Mouse (Mus musculus): ENCODE results near the gene Snrnp35. TPM values are rescaled to one million over a fixed set of nuclear protein-coding genes. Genes with fewer than 3 reads are reported as not detected.

Snrnp35 gene
- polyA plus RNA-seq, 1 experiment: 3.2 TPM

DNA sequence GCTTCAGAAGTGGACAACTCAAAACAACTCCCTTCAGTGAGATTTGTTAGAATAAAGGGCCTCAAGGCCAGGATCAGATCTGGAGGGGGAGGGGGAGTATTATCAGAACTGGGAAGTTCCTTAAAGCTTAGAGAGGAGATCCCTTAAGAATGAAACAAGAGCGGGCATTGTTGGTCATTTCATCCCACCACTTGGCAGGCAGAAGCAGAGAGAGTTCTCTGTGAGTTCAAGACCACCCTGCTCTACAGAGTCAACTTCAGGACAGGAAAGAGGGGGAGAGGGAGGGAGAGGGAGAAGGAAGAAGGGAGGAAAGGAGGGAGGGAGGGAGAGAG, 4.1 kb upstream of the Snrnp35 start:
- H3K4me1 ChIP-seq (ENCODE audit: control insufficient read depth): peaks cover 47% of the 10 kb centered on the region

DNA sequence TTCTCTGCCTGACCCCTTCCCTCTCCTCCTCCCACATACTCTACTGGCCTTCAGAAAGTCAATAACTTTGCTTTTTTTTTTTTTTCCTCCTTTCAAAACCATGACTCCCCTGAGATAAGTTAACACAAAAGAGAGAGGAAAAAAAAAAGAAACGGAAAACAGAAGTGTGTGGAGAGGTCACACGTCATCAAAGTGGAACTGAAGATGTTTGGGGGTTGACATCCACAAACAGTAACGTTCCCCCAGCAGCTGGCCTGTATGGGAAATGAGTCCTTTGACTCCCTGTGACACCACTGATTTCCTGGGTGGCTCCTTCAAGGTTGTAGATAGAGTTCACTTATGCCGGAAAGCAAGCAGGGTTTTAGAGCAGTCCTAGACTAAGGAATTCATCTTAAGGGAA, 2.8 kb upstream of the Snrnp35 start:
- peaks cover 55% of the 10 kb centered on the region for H3K4me1 ChIP-seq (ENCODE audit: control insufficient read depth)
- peaks cover 8% of the 10 kb centered on the region for H3K36me3 ChIP-seq (ENCODE audit: control insufficient read depth)
- TF ChIP-seq GATA1 (IDR thresholded peaks at IDR 0.05; ENCODE audit: low read length) (no peak), TAL1 (IDR thresholded peaks at IDR 0.05; ENCODE audit: low read length) (no peak)
- no peaks in the 10 kb centered on the region for H3K9me3 ChIP-seq (ENCODE audit: control insufficient read depth, low read length)
- no peak overlapping the region for H3K4me3 ChIP-seq (replicated peaks)
- no peaks in the 10 kb centered on the region for H3K27me3 ChIP-seq (ENCODE audit: control insufficient read depth)

More for the DNA sequence above, 4.1 kb upstream of the Snrnp35 start:
- TF ChIP-seq GATA1 (IDR thresholded peaks at IDR 0.05; ENCODE audit: low read length) (no peak), TAL1 (IDR thresholded peaks at IDR 0.05; ENCODE audit: low read length) (no peak)
- H3K36me3 ChIP-seq (ENCODE audit: control insufficient read depth): no peaks in the 10 kb centered on the region
- peak overlapping the region; percentile 80 for H3K4me3 ChIP-seq (replicated peaks)
- H3K9me3 ChIP-seq (ENCODE audit: control insufficient read depth, low read length): no peaks in the 10 kb centered on the region
- H3K27me3 ChIP-seq (ENCODE audit: control insufficient read depth): no peaks in the 10 kb centered on the region

DNA sequence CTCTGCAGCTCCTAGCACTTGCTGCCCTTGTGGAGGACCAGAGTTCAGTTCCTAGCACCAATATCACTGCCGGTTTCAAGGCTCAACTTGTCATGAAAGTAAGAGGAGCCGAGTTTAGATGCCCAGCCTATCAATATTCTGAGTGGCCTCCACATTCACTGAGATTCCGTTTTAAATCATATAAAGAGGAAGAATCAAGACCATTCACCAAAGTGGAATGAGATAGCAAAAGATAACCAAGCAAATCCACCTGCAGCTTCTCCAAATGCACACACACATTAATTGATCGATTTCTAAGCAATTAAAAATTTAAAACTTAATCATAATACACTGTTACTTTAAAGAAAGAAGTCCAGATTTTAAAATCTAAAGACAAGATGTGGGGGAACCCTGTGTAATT, 1.2 kb upstream of the Snrnp35 start:
- Histone ChIP-seq H3K27me3 (ENCODE audit: control insufficient read depth) (no peaks in the 10 kb centered on the region), H3K4me1 (ENCODE audit: control insufficient read depth) (peaks cover 46% of the 10 kb centered on the region), H3K36me3 (ENCODE audit: control insufficient read depth) (peaks cover 18% of the 10 kb centered on the region), H3K4me3 (replicated peaks) (no peak overlapping the region), H3K9me3 (ENCODE audit: control insufficient read depth, low read length) (no peaks in the 10 kb centered on the region)
- no peak for TF ChIP-seq TAL1 (IDR thresholded peaks at IDR 0.05; ENCODE audit: low read length)
- TF ChIP-seq GATA1 (IDR thresholded peaks at IDR 0.05; ENCODE audit: low read length): no peak

DNA sequence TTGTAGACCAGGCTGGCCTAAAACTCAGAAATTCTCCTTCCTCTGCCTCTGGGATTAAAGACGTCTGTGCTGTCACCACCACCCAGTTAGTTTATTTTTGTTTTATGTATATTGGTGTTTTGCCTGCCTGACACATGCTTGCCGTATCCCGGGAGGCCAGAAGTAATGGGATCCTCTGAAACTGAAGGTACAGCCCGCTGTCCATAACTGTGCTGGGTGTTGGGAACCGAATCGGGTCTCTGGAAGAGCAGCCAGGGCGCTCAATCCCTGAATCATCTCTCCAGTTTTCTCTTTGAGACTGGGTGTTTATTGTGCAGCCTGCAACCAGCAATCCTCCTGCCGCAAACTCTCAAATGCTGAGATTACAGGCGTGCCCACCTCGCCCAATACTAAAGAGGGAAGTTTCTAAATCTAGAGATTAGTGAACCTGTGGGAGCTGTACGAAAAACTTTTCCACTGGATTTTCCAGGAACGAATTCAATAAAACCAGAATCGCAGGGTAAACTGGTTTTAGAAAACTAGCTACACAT, 433 bp upstream of the Snrnp35 start:
- Histone ChIP-seq H3K36me3 (ENCODE audit: control insufficient read depth) (peaks cover 22% of the 10 kb centered on the region), H3K9me3 (ENCODE audit: control insufficient read depth, low read length) (no peaks in the 10 kb centered on the region), H3K4me3 (replicated peaks) (peak overlapping the region; percentile 70), H3K27me3 (ENCODE audit: control insufficient read depth) (no peaks in the 10 kb centered on the region), H3K4me1 (ENCODE audit: control insufficient read depth) (peaks cover 42% of the 10 kb centered on the region)
- no peak for TF ChIP-seq GATA1 (IDR thresholded peaks at IDR 0.05; ENCODE audit: low read length)
- no peak for TF ChIP-seq TAL1 (IDR thresholded peaks at IDR 0.05; ENCODE audit: low read length)

DNA sequence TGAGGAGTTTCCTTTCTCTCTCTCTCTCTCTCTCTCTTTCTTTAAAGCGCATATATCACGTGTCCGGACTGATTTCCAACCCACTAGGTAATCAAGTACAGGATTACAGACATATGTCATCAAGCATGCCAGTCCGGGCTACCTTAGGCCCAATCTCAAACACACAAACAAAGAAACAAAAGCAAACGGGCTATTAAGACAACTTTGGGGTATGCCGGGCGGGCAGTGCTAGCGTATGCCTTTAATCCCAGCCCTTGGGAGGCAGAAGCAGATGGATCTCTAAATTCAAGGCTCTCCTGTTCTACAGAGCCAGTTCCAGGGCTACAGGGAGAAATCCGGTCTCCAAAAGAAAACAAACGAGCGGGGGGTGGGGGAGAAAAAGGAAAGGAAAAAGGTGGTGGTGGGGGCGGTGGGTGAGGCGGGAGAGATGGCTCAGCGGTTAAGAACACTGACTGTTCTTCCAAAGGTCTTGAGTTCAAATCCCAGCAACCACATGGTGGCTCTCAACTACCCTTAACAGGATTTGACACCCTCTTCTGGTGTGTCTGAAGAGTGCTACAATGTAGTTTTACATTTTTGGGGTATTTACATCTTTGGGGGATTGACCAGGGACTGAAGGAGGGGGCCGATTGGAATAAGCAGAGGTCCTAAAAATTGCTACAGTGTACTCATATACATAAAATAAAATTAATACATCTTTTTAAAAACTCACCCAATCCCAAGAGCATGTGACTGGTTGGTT, 892 bp downstream of the Snrnp35 start:
- Histone ChIP-seq H3K27me3 (ENCODE audit: control insufficient read depth) (no peaks in the 10 kb centered on the region), H3K4me3 (replicated peaks) (peak overlapping the region; percentile 70), H3K9me3 (ENCODE audit: control insufficient read depth, low read length) (no peaks in the 10 kb centered on the region), H3K36me3 (ENCODE audit: control insufficient read depth) (peaks cover 30% of the 10 kb centered on the region), H3K4me1 (ENCODE audit: control insufficient read depth) (peaks cover 30% of the 10 kb centered on the region)
- TF ChIP-seq TAL1 (IDR thresholded peaks at IDR 0.05; ENCODE audit: low read length) (no peak), GATA1 (IDR thresholded peaks at IDR 0.05; ENCODE audit: low read length) (no peak)

DNA sequence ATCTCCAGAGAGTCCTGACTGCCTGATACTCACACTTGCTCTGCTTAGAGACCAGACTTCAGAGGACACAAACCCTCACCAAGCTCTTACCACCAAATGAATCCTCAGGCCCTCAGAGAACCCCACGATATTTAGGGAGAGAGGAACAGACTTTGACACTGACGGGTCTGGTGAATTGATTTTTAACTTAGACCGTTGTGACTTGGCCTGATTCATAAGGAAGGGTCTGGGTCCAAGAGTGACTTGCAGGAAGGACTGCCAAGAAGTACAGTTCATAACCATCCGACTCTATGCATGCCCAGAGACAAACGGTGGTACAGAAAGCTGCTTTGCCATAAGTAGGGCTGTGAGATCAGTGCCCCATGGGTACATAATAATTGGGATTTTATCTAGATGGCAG, 2.7 kb downstream of the Snrnp35 start:
- no peaks in the 10 kb centered on the region for H3K27me3 ChIP-seq (ENCODE audit: control insufficient read depth)
- peaks cover 47% of the 10 kb centered on the region for H3K36me3 ChIP-seq (ENCODE audit: control insufficient read depth)
- TF ChIP-seq TAL1 (IDR thresholded peaks at IDR 0.05; ENCODE audit: low read length): no peak
- no peak for TF ChIP-seq GATA1 (IDR thresholded peaks at IDR 0.05; ENCODE audit: low read length)
- H3K4me1 ChIP-seq (ENCODE audit: control insufficient read depth): peaks cover 26% of the 10 kb centered on the region
- H3K4me3 ChIP-seq (replicated peaks): no peak overlapping the region
- no peaks in the 10 kb centered on the region for H3K9me3 ChIP-seq (ENCODE audit: control insufficient read depth, low read length)

DNA sequence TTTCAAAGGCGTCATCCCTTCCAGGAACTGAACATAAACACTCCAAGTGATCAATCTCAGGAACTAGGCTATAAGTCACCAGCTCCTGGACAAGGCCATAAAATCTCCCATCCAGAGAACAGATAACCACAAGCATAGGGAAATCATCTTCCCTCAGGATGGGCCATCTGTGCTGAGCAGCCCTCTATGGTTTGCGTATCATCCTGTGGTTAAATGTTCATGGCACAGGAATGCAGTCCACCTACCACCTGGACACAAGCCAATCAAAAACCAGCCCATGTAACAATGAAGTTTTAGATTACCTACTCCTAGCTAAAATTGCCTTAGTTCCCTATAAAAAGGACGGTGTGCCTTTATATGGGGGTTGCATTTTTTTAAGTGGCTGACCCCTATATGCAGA, 6.0 kb downstream of the Snrnp35 start:
- no peak for TF ChIP-seq GATA1 (IDR thresholded peaks at IDR 0.05; ENCODE audit: low read length)
- TF ChIP-seq TAL1 (IDR thresholded peaks at IDR 0.05; ENCODE audit: low read length): no peak
- peaks cover 13% of the 10 kb centered on the region for H3K4me1 ChIP-seq (ENCODE audit: control insufficient read depth)
- no peak overlapping the region for H3K4me3 ChIP-seq (replicated peaks)
- H3K27me3 ChIP-seq (ENCODE audit: control insufficient read depth): no peaks in the 10 kb centered on the region
- no peaks in the 10 kb centered on the region for H3K9me3 ChIP-seq (ENCODE audit: control insufficient read depth, low read length)
- peaks cover 62% of the 10 kb centered on the region for H3K36me3 ChIP-seq (ENCODE audit: control insufficient read depth)

DNA sequence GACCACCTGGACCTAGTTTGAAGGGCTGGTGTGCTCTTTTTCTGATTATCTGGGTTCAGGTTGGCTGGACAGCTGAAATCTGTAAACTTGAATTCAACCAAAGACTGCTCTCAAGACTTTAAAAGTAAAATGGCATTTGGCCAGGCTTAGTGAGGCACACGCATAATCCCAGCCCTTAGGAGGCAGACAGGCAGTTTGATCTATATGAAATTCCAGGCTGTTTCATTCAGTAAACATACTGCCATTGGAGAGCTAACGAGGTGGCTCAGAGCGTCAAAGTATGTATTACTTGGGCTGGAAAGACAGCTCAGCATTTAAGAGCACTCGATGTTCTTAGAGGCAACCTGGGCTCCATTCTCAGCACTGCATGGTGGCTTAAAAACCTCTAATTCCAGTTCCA, 8.8 kb downstream of the Snrnp35 start:
- peaks cover 44% of the 10 kb centered on the region for H3K36me3 ChIP-seq (ENCODE audit: control insufficient read depth)
- no peaks in the 10 kb centered on the region for H3K9me3 ChIP-seq (ENCODE audit: control insufficient read depth, low read length)
- no peak overlapping the region for H3K4me3 ChIP-seq (replicated peaks)
- no peak for TF ChIP-seq TAL1 (IDR thresholded peaks at IDR 0.05; ENCODE audit: low read length)
- TF ChIP-seq GATA1 (IDR thresholded peaks at IDR 0.05; ENCODE audit: low read length): no peak
- H3K27me3 ChIP-seq (ENCODE audit: control insufficient read depth): no peaks in the 10 kb centered on the region
- H3K4me1 ChIP-seq (ENCODE audit: control insufficient read depth): peaks cover 5% of the 10 kb centered on the region

DNA sequence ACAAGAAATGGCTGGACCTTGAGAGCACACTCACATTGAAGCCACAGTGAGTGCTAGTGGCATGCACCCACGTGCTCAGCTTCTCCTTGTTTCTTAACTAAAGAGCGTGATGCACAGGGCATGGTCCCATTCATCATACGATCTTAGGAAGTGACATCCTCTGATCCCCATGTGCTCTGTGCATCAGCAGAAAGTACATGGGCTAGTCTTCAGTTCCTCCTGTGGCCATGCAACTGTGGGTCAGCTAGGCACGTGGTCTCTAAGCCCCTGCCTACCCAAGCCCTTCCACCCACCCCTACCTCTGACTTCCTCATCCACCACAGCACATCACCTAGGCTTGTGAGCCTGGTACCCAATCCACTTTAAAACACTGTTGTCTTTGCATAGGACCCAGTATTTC, 9.7 kb downstream of the Snrnp35 start:
- H3K36me3 ChIP-seq (ENCODE audit: control insufficient read depth): peaks cover 38% of the 10 kb centered on the region
- no peaks in the 10 kb centered on the region for H3K27me3 ChIP-seq (ENCODE audit: control insufficient read depth)
- no peak overlapping the region for H3K4me3 ChIP-seq (replicated peaks)
- TF ChIP-seq GATA1 (IDR thresholded peaks at IDR 0.05; ENCODE audit: low read length) (no peak), TAL1 (IDR thresholded peaks at IDR 0.05; ENCODE audit: low read length) (no peak)
- no peaks in the 10 kb centered on the region for H3K9me3 ChIP-seq (ENCODE audit: control insufficient read depth, low read length)
- H3K4me1 ChIP-seq (ENCODE audit: control insufficient read depth): peaks cover 11% of the 10 kb centered on the region

Measured in erythroblast, embryonic 14.5 days (primary cell).